ENCODE assay signal across 8 mouse cellular contexts in genomic region chr5:115165895-115166814, GRCm38 (mm10). TPM values are rescaled to one million over a fixed set of nuclear protein-coding genes. Genes with fewer than 3 reads are reported as not detected.
DNase-seq lines count a peak whose midpoint lies in the region; ATAC-seq and TF ChIP-seq lines count a peak whose summit lies in the region.

No protein-coding gene starts in this region.

- DNase-seq in hindbrain, embryonic 10.5 days (ENCODE audit: low spot score) = no peak
- DNase-seq in Muller cell, postnatal 12 days (ENCODE audit: inconsistent ontology term) = peak; percentile 51
- DNase-seq in heart, postnatal 4 days = peak; percentile 63
- peak; percentile 23 for DNase-seq in liver
- no peak for DNase-seq in layer of hippocampus, adult 2 months (ENCODE audit: low spot score in 2 of 2)
- no peak for DNase-seq in urinary bladder, postnatal 14 days (ENCODE audit: low spot score)
- DNase-seq in left cerebral cortex, postnatal 14 days (ENCODE audit: low spot score in 2 of 2) = no peak

- no peak for ATAC-seq in hindbrain, embryonic 12.5 days (ENCODE audit: low FRiP score)

- no peaks in the 10 kb centered on the region for H3K36me3 ChIP-seq in hindbrain, embryonic 10.5 days
- H3K36me3 ChIP-seq in hindbrain, embryonic 12.5 days = no peaks in the 10 kb centered on the region

- TF ChIP-seq CTCF in layer of hippocampus, adult 2 months (conservative IDR thresholded peaks at IDR 0.05) = no peak

- intact Hi-C loops in left cerebral cortex, postnatal 14 days (cut with DNase I) = loop anchor here (10.0 kb wide), 1 partner anchor 191 kb away; the partner anchor contains the start of gene Hnf1a

- H3K27me3 ChIP-seq in hindbrain, embryonic 10.5 days (ENCODE audit: insufficient read depth, poor library complexity, severe bottlenecking) = no peaks in the 10 kb centered on the region
- no peaks in the 10 kb centered on the region for H3K27me3 ChIP-seq in hindbrain, embryonic 12.5 days

- H3K9me3 ChIP-seq in hindbrain, embryonic 10.5 days = no peaks in the 10 kb centered on the region
- H3K9me3 ChIP-seq in hindbrain, embryonic 12.5 days (replicated peaks) = no peaks in the 10 kb centered on the region

- no peak overlapping the region for H3K9ac ChIP-seq in hindbrain, embryonic 12.5 days

- H3K4me1 ChIP-seq in hindbrain, embryonic 10.5 days (replicated peaks) = peaks cover 31% of the 10 kb centered on the region
- H3K4me1 ChIP-seq in hindbrain, embryonic 12.5 days = peaks cover 8% of the 10 kb centered on the region; the same call in 1 of the 2 replicates

- H3K4me2 ChIP-seq in hindbrain, embryonic 12.5 days (replicated peaks) = no peak overlapping the region

- H3K27ac ChIP-seq in hindbrain, embryonic 10.5 days = 0 out of 2 replicates have a peak overlapping the region, but pooled peaks have one; percentile 17
- no peak overlapping the region for H3K27ac ChIP-seq in hindbrain, embryonic 12.5 days
- no peak overlapping the region for H3K27ac ChIP-seq in layer of hippocampus, adult 2 months

- 60% methylated on average over 11 of the region's 11 CpGs for WGBS in hindbrain, embryonic 10.5 days
- 55% methylated on average over 11 of the region's 11 CpGs for WGBS in hindbrain, embryonic 12.5 days

- H3K4me3 ChIP-seq in hindbrain, embryonic 10.5 days = no peak overlapping the region
- H3K4me3 ChIP-seq in hindbrain, embryonic 12.5 days = no peak overlapping the region
- H3K4me3 ChIP-seq in layer of hippocampus, adult 2 months = no peak overlapping the region

RNA-seq across cellular contexts. Expression of gene Mlec, which starts 8.2 kb away (rescaled TPM):
- polyA plus RNA-seq in hindbrain, embryonic 10.5 days (2016; fragmentation: Nextera tagmentation; extraction: Ambion mirVana) = 59.5 and 71.1 TPM in 2 replicates
- polyA plus RNA-seq in hindbrain, embryonic 12.5 days (2016; fragmentation: Nextera tagmentation; extraction: Ambion mirVana) = 65.0 and 72.9 TPM in 2 replicates
- 100 to 1,000 TPM; 104 to 111 TPM for total RNA-seq in heart, postnatal 4 days (2021)
- 10 to 100 TPM; 75.7 to 84.7 TPM for total RNA-seq in layer of hippocampus, adult 2 months (2021)
- total RNA-seq in left cerebral cortex, postnatal 14 days (2021) = 10 to 100 TPM; 67.9 to 77.9 TPM

RNA-seq across cellular contexts. Expression of gene Cabp1, which starts 28.0 kb away (rescaled TPM):
- 2.3 and 6.1 TPM in 2 replicates for polyA plus RNA-seq in hindbrain, embryonic 10.5 days (2016; fragmentation: Nextera tagmentation; extraction: Ambion mirVana)
- polyA plus RNA-seq in hindbrain, embryonic 12.5 days (2016; fragmentation: Nextera tagmentation; extraction: Ambion mirVana) = 10.3 and 10.5 TPM in 2 replicates
- total RNA-seq in heart, postnatal 4 days (2021) = 1 to 10 TPM; 5.5 to 6.6 TPM
- total RNA-seq in layer of hippocampus, adult 2 months (2021) = 100 to 1,000 TPM; 124 to 129 TPM
- total RNA-seq in left cerebral cortex, postnatal 14 days (2021) = 100 to 1,000 TPM; 179 to 209 TPM

RNA-seq across cellular contexts. Expression of gene Unc119b, which starts 31.4 kb away (rescaled TPM):
- 66.9 and 74.6 TPM in 2 replicates for polyA plus RNA-seq in hindbrain, embryonic 10.5 days (2016; fragmentation: Nextera tagmentation; extraction: Ambion mirVana)
- polyA plus RNA-seq in hindbrain, embryonic 12.5 days (2016; fragmentation: Nextera tagmentation; extraction: Ambion mirVana) = 57.5 and 62.0 TPM in 2 replicates
- 10 to 100 TPM; 21.7 to 25.9 TPM for total RNA-seq in heart, postnatal 4 days (2021)
- 10 to 100 TPM; 25.9 to 28.0 TPM for total RNA-seq in layer of hippocampus, adult 2 months (2021)
- total RNA-seq in left cerebral cortex, postnatal 14 days (2021) = 10 to 100 TPM; 23.4 to 28.1 TPM

RNA-seq across cellular contexts. Expression of gene Acads, which starts 47.0 kb away (rescaled TPM):
- polyA plus RNA-seq in hindbrain, embryonic 10.5 days (2016; fragmentation: Nextera tagmentation; extraction: Ambion mirVana) = 67.2 and 70.6 TPM in 2 replicates
- 38.7 and 41.9 TPM in 2 replicates for polyA plus RNA-seq in hindbrain, embryonic 12.5 days (2016; fragmentation: Nextera tagmentation; extraction: Ambion mirVana)
- total RNA-seq in heart, postnatal 4 days (2021) = 100 to 1,000 TPM; 153 to 165 TPM
- 1 to 10 TPM; 6.5 to 7.3 TPM for total RNA-seq in layer of hippocampus, adult 2 months (2021)
- total RNA-seq in left cerebral cortex, postnatal 14 days (2021) = 1 to 10 TPM; 5.9 to 6.8 TPM

Comparison
In these comparisons a context has a peak if more than half of its experiments do, and no peak if none do; other contexts are left out.
1. DNase-seq: peak in Muller cell, postnatal 12 days (single experiment), heart, postnatal 4 days (single experiment) and liver (single experiment); none in hindbrain, embryonic 10.5 days (single experiment), layer of hippocampus, adult 2 months (0 of 2), urinary bladder, postnatal 14 days (single experiment) and left cerebral cortex, postnatal 14 days (0 of 2).
2. RNA of gene Cabp1, which starts 28.0 kb away (total RNA-seq): 179 to 209 TPM in left cerebral cortex, postnatal 14 days and 124 to 129 TPM in layer of hippocampus, adult 2 months; 5.5 to 6.6 TPM in heart, postnatal 4 days; every median in the first group is over 10 times any median in the second.